Mouse (Mus musculus): Measurements from ENCODE around the gene Csnk2a1.

Gene Csnk2a1

GRCm38 (mm10) chr2:152324842-152325241, 98.2 kb downstream of the Csnk2a1 start:
- DNase-seq (ENCODE audit: low spot score in 2 of 2): no peak

DNA sequence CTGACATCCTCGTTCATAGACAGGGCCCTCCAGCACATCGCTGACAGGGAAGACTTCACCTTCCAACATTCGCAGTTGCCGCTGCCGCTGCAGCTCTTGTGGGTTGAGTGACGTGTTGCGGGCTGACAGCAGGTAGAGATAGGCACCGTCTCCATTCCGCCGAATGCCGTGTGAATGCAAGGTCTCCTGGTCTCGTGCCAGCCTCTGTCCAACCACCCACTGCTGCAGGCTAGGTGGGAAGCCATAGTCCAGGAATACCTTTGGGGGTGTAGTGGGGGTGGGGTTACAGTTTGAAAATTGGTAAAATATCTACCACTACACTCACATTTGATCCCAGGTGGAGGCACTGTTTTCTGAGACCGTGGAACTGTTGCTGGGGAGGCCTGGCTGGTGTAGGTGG, 99.5 kb downstream of the Csnk2a1 start:
- no peak for DNase-seq (ENCODE audit: low spot score in 2 of 2)

DNA sequence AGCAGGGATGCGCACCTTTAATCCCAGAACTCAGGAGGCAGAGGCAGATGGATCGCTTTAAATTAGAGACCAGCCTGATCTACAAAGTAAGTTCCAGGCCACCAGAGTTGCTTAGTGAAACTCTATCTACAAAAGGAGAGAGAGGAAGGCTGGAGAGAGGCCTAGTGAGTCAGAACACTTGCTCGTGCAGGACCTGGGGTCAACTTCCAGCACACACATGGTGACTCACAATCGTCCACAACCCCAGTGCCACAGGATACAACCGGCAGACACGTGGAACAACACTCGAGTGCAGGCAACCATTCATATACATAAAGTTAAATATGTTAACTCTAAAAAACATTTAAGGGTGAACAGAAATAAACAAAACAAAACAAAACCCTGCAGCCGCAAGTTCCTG, 100.0 kb downstream of the Csnk2a1 start:
- no peak for DNase-seq (ENCODE audit: low spot score in 2 of 2)

DNA sequence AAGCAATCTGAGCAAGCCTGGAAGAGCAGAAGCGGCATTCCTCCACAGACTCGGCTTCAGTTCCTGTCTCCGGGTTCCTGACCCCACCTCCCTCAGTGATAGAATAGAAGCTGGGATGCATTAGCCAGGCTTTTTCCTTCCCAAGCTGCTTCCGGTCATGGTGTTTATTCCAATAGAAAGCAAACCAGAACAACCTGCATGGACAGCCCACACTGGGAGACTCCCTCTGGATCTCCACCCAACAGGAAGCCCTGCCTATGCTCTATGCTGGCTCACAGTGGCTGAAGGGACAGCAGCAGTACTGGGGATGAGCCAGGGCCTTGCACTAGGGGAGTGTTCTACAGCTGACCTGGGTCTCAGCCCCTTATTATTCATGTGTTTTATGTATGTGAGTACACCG, 101.3 kb downstream of the Csnk2a1 start:
- DNase-seq (ENCODE audit: low spot score in 2 of 2): no peak

- DNase-seq (ENCODE audit: low spot score in 2 of 2): no peak
Measured at GRCm38 (mm10) chr2:152330858-152331423, 104.3 kb downstream of the Csnk2a1 start.
